In the genomic region with DNA sequence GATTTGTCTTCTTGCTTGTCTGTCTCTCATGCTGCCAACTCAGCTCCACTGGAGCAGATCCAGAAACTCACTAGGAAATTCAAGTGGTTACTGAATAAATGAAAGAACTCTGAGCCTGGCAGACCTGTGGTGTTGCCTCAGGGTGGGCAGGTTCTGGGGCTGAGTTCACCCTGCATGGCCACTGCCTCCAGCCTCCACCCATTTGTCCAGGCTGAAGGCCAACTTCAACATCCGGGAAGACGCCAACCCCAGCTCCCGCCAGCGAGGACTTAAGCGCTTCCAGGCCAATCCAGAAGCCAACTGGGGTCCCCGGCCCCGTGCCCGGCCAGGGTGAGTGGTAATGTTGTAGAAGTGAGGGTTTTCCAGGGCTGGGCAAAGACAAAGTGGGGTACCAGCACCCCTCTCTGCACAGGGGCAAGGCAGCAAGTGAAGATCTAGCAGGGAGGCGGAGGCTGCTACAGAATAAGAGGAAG, we compare ENCODE assay signal across 8 mouse cellular contexts. TPM values are rescaled to one million over a fixed set of nuclear protein-coding genes. Genes with fewer than 3 reads are reported as not detected.
A peak's percentile ranks its signal among the peaks of the same experiment; 100 is the strongest.
DNase-seq lines count a peak whose midpoint lies in the region; ATAC-seq lines count a peak whose summit lies in the region.

No protein-coding gene starts in this region.

- peaks cover 63% of the 10 kb centered on the region for H3K36me3 ChIP-seq in limb, embryonic 10.5 days
- H3K36me3 ChIP-seq in stomach, embryonic 14.5 days (ENCODE audit: control insufficient read depth, insufficient read depth, low read length), result peaks cover 35% of the 10 kb centered on the region

- H3K4me1 ChIP-seq in limb, embryonic 10.5 days, result peaks cover 27% of the 10 kb centered on the region
- H3K4me1 ChIP-seq in stomach, embryonic 14.5 days (ENCODE audit: control insufficient read depth, insufficient read depth, low read length), result peaks cover 12% of the 10 kb centered on the region

- H3K27me3 ChIP-seq in limb, embryonic 10.5 days (ENCODE audit: low read depth, poor library complexity, severe bottlenecking), result peaks cover 32% of the 10 kb centered on the region
- peaks cover 15% of the 10 kb centered on the region; the same call in 1 of the 2 replicates for H3K27me3 ChIP-seq in stomach, embryonic 14.5 days (ENCODE audit: control insufficient read depth, insufficient read depth, low read length)

- H3K27ac ChIP-seq in limb, embryonic 10.5 days, result 0 out of 2 replicates have a peak overlapping the region, but pooled peaks have one; percentile 0
- peak overlapping the region; percentile 23; the same call in 1 of the 2 replicates for H3K27ac ChIP-seq in stomach, embryonic 14.5 days (ENCODE audit: low read length)

- no peak for ATAC-seq in cerebellum, adult (ENCODE audit: insufficient number of reproducible peaks, low FRiP score, low TSS enrichment)
- ATAC-seq in stomach, embryonic 14.5 days (ENCODE audit: insufficient number of reproducible peaks, insufficient read depth, low FRiP score, low read depth), result no peak
- no peak for ATAC-seq in erythroblast, adult 5-6 weeks (replicated peaks; ENCODE audit: low FRiP score, poor library complexity, severe bottlenecking)

- H3K9ac ChIP-seq in stomach, embryonic 14.5 days (replicated peaks; ENCODE audit: low read depth, low read length), result no peak overlapping the region

- no peak overlapping the region for H3K4me2 ChIP-seq in stomach, embryonic 14.5 days (replicated peaks; ENCODE audit: low read depth, low read length)

- no peaks in the 10 kb centered on the region for H3K9me3 ChIP-seq in limb, embryonic 10.5 days (replicated peaks)
- H3K9me3 ChIP-seq in stomach, embryonic 14.5 days (ENCODE audit: control insufficient read depth, low read depth, low read length), result no peaks in the 10 kb centered on the region

- WGBS in limb, embryonic 10.5 days, result 91% methylated on average over 9 of the region's 9 CpGs
- 86% methylated on average over 9 of the region's 9 CpGs for WGBS in stomach, embryonic 14.5 days

- H3K4me3 ChIP-seq in limb, embryonic 10.5 days, result no peak overlapping the region
- no peak overlapping the region for H3K4me3 ChIP-seq in stomach, embryonic 14.5 days (ENCODE audit: low read depth, low read length)

- DNase-seq in cerebellum, adult 9-10 months, result peak; percentile 55
- DNase-seq in spleen, postnatal 36 days (ENCODE audit: low spot score in 2 of 2), result peak; percentile 12 to 34
- DNase-seq in spleen, postnatal 14 days (ENCODE audit: low spot score in 2 of 2), result no peak
- peak; percentile 85 for DNase-seq in heart, adult 8-10 months (ENCODE audit: low spot score)
- no peak for DNase-seq in limb, embryonic 10.5 days (ENCODE audit: low spot score)

RNA-seq across cellular contexts. Expression of gene Lyl1, which starts 2.3 kb away (rescaled TPM):
- 1 to 10 TPM; 3.5 to 4.8 (median 4.3) TPM for total RNA-seq in heart, adult 8-10 months (2022)
- polyA plus RNA-seq in limb, embryonic 10.5 days (2016; fragmentation: Nextera tagmentation; extraction: Ambion mirVana), result 4.6 and 4.7 TPM in 2 replicates
- polyA plus RNA-seq in stomach, embryonic 14.5 days (2014; fragmentation: Nextera tagmentation; extraction: Ambion mirVana), result 4.6 and 5.0 TPM in 2 replicates
- total RNA-seq in erythroblast, adult 5-6 weeks (2015; ENCODE audit: low replicate concordance), result 37.4 and 40.3 TPM in 2 replicates
- 43.1 and 44.2 TPM in 2 replicates for total RNA-seq in erythroblast, adult 5-6 weeks (2017; ENCODE audit: low replicate concordance)

RNA-seq across cellular contexts. Expression of gene Nacc1, which starts 11.3 kb away (rescaled TPM):
- 10 to 100 TPM; 26.7 to 36.0 (median 33.4) TPM for total RNA-seq in heart, adult 8-10 months (2022)
- 31.7 and 32.0 TPM in 2 replicates for polyA plus RNA-seq in limb, embryonic 10.5 days (2016; fragmentation: Nextera tagmentation; extraction: Ambion mirVana)
- 25.1 and 25.7 TPM in 2 replicates for polyA plus RNA-seq in stomach, embryonic 14.5 days (2014; fragmentation: Nextera tagmentation; extraction: Ambion mirVana)
- 12.7 and 19.9 TPM in 2 replicates for total RNA-seq in erythroblast, adult 5-6 weeks (2015; ENCODE audit: low replicate concordance)
- total RNA-seq in erythroblast, adult 5-6 weeks (2017; ENCODE audit: low replicate concordance), result 8.2 and 13.1 TPM in 2 replicates

RNA-seq across cellular contexts. Expression of gene Trmt1, which starts 12.9 kb away (rescaled TPM):
- 10 to 100 TPM; 30.9 to 41.7 (median 38.5) TPM for total RNA-seq in heart, adult 8-10 months (2022)
- 71.7 and 79.3 TPM in 2 replicates for polyA plus RNA-seq in limb, embryonic 10.5 days (2016; fragmentation: Nextera tagmentation; extraction: Ambion mirVana)
- 64.6 and 65.7 TPM in 2 replicates for polyA plus RNA-seq in stomach, embryonic 14.5 days (2014; fragmentation: Nextera tagmentation; extraction: Ambion mirVana)
- 9.8 and 16.9 TPM in 2 replicates for total RNA-seq in erythroblast, adult 5-6 weeks (2015; ENCODE audit: low replicate concordance)
- 18.3 and 21.5 TPM in 2 replicates for total RNA-seq in erythroblast, adult 5-6 weeks (2017; ENCODE audit: low replicate concordance)

RNA-seq across cellular contexts. Expression of gene G430095P16Rik, which starts 23.8 kb away (rescaled TPM):
- total RNA-seq in heart, adult 8-10 months (2022), result under 1 TPM in 1 of 4 experiments, not detected in 3; 0.66 TPM
- polyA plus RNA-seq in limb, embryonic 10.5 days (2016; fragmentation: Nextera tagmentation; extraction: Ambion mirVana), result 3.7 and 8.1 TPM in 2 replicates
- 2.8 and 5.0 TPM in 2 replicates for polyA plus RNA-seq in stomach, embryonic 14.5 days (2014; fragmentation: Nextera tagmentation; extraction: Ambion mirVana)
- total RNA-seq in erythroblast, adult 5-6 weeks (2015; ENCODE audit: low replicate concordance), result 7.9 and 18.1 TPM in 2 replicates
- 3.6 and 12.9 TPM in 2 replicates for total RNA-seq in erythroblast, adult 5-6 weeks (2017; ENCODE audit: low replicate concordance)

RNA-seq across cellular contexts. Expression of gene Ier2, which starts 36.3 kb away (rescaled TPM):
- 10 to 100 TPM; 12.8 to 26.9 (median 17.4) TPM for total RNA-seq in heart, adult 8-10 months (2022)
- polyA plus RNA-seq in limb, embryonic 10.5 days (2016; fragmentation: Nextera tagmentation; extraction: Ambion mirVana), result 199 and 229 TPM in 2 replicates
- 73.1 and 83.4 TPM in 2 replicates for polyA plus RNA-seq in stomach, embryonic 14.5 days (2014; fragmentation: Nextera tagmentation; extraction: Ambion mirVana)
- 17.8 and 22.9 TPM in 2 replicates for total RNA-seq in erythroblast, adult 5-6 weeks (2015; ENCODE audit: low replicate concordance)
- 9.2 and 14.8 TPM in 2 replicates for total RNA-seq in erythroblast, adult 5-6 weeks (2017; ENCODE audit: low replicate concordance)

Comparison
In these comparisons a context has a peak if more than half of its experiments do, and no peak if none do; other contexts are left out.
1. DNase-seq: peak in cerebellum, adult 9-10 months (single experiment), spleen, postnatal 36 days (2 of 2) and heart, adult 8-10 months (single experiment); none in spleen, postnatal 14 days (0 of 2) and limb, embryonic 10.5 days (single experiment).
2. RNA of gene Lyl1, which starts 2.3 kb away (total RNA-seq): 37.4 to 44.2 TPM in erythroblast, adult 5-6 weeks; 3.5 to 4.8 TPM in heart, adult 8-10 months; every median in the first group is over 4 times any median in the second.